Mouse (Mus musculus) embryo, embryonic 11.5 days (tissue): ENCODE data around the gene Khdc3.
"Not testable (repeated sequence)": the region's sequence is repeated elsewhere in the genome, so short reads cannot be mapped to it uniquely, and the experiment has no call there.

Experiments
- DNase-seq: peaks from one replicate; pipeline ENCODE4 v3.0.0-alpha.2; 2012; ENCODE audit warnings: low read depth, low spot score

Gene Khdc3

GRCm38 (mm10) chr9:73101536-73101935 is at the start of gene Khdc3:
Gene Khdc3 (plus strand): TSS chr9:73101836.
- no peak for DNase-seq

- DNase-seq = no peak
Observed at GRCm38 (mm10) chr9:73055441-73055911, 46.2 kb upstream of the Khdc3 start.

GRCm38 (mm10) chr9:73059224-73059623 is 42.4 kb upstream of the Khdc3 start:
- no peak for DNase-seq

GRCm38 (mm10) chr9:73063621-73064290 is 37.9 kb upstream of the Khdc3 start:
- DNase-seq = no peak

- DNase-seq = no peak
Observed at GRCm38 (mm10) chr9:73067086-73067485, 34.5 kb upstream of the Khdc3 start.

GRCm38 (mm10) chr9:73068230-73068679 is 33.4 kb upstream of the Khdc3 start:
- no peak for DNase-seq

- no peak for DNase-seq
Observed at GRCm38 (mm10) chr9:73068688-73069087, 32.9 kb upstream of the Khdc3 start.

- no peak for DNase-seq
Observed at GRCm38 (mm10) chr9:73070971-73071659, 30.5 kb upstream of the Khdc3 start.

GRCm38 (mm10) chr9:73072426-73072825 is 29.2 kb upstream of the Khdc3 start:
- no peak for DNase-seq

- DNase-seq = no peak
Observed at GRCm38 (mm10) chr9:73073169-73073568, 28.5 kb upstream of the Khdc3 start.

GRCm38 (mm10) chr9:73079349-73079748 is 22.3 kb upstream of the Khdc3 start:
- not testable (repeated sequence) for DNase-seq

GRCm38 (mm10) chr9:73079801-73080325 is 21.8 kb upstream of the Khdc3 start:
- DNase-seq = no peak

- no peak for DNase-seq
Observed at GRCm38 (mm10) chr9:73082291-73083000, 19.2 kb upstream of the Khdc3 start.

- DNase-seq = no peak
Observed at GRCm38 (mm10) chr9:73083956-73084355, 17.7 kb upstream of the Khdc3 start.

GRCm38 (mm10) chr9:73085845-73086244 is 15.8 kb upstream of the Khdc3 start:
- no peak for DNase-seq

- DNase-seq = no peak
Observed at GRCm38 (mm10) chr9:73087121-73087520, 14.5 kb upstream of the Khdc3 start.

- DNase-seq = no peak
Observed at GRCm38 (mm10) chr9:73087581-73087980, 14.1 kb upstream of the Khdc3 start.

GRCm38 (mm10) chr9:73089222-73089920 is 12.3 kb upstream of the Khdc3 start:
- no peak for DNase-seq

- no peak for DNase-seq
Observed at GRCm38 (mm10) chr9:73090121-73090520, 11.5 kb upstream of the Khdc3 start.

- DNase-seq = no peak
Observed at GRCm38 (mm10) chr9:73091747-73092146, 9.9 kb upstream of the Khdc3 start.

GRCm38 (mm10) chr9:73094580-73094979 is 7.1 kb upstream of the Khdc3 start:
- no peak for DNase-seq

- no peak for DNase-seq
Observed at GRCm38 (mm10) chr9:73097898-73098297, 3.7 kb upstream of the Khdc3 start.
